8 mouse cellular contexts compared by ENCODE assay signal in genomic region chr5:33018189-33018560, GRCm38 (mm10). TPM values are rescaled to one million over a fixed set of nuclear protein-coding genes. Genes with fewer than 3 reads are reported as not detected.
A peak's percentile ranks its signal among the peaks of the same experiment; 100 is the strongest.
DNase-seq lines count a peak whose midpoint lies in the region; ATAC-seq and TF ChIP-seq lines count a peak whose summit lies in the region.

No protein-coding gene starts in this region.

- H3K27me3 ChIP-seq in liver, adult 2 months (ENCODE audit: control insufficient read depth, insufficient read depth, low read length), result no peaks in the 10 kb centered on the region
- no peaks in the 10 kb centered on the region for H3K27me3 ChIP-seq in embryonic facial prominence, embryonic 13.5 days
- no peaks in the 10 kb centered on the region for H3K27me3 ChIP-seq in limb, embryonic 11.5 days (ENCODE audit: control insufficient read depth, insufficient read depth, low read length)

- ATAC-seq in embryonic facial prominence, embryonic 13.5 days (ENCODE audit: insufficient number of reproducible peaks, insufficient read depth, low FRiP score, low TSS enrichment, low read depth), result no peak; the same call in none of the 2 replicates
- no peak; the same call in 1 of the 2 replicates for ATAC-seq in limb, embryonic 11.5 days (ENCODE audit: insufficient number of reproducible peaks, low FRiP score, low TSS enrichment, low read depth)

- intact Hi-C loops in left cerebral cortex, postnatal 25 days (cut with DNase I), result loop anchor here (1.0 to 5.0 kb wide), 3 partner anchors 12 to 91 kb away; no protein-coding TSS in a partner anchor

- H3K36me3 ChIP-seq in liver, adult 2 months (ENCODE audit: control insufficient read depth, insufficient read depth, low read length), result no peaks in the 10 kb centered on the region
- 0 out of 2 replicates have a peak, but pooled peaks cover 5% of the 10 kb centered on the region for H3K36me3 ChIP-seq in embryonic facial prominence, embryonic 13.5 days
- no peaks in the 10 kb centered on the region for H3K36me3 ChIP-seq in limb, embryonic 11.5 days (ENCODE audit: control insufficient read depth, insufficient read depth, low read length)

- TF ChIP-seq CTCF in liver, adult 2 months (IDR thresholded peaks at IDR 0.05; ENCODE audit: low read depth, low read length), result no peak
- TF ChIP-seq CTCF in olfactory bulb, adult 2 months (IDR thresholded peaks at IDR 0.05; ENCODE audit: insufficient read depth, low read depth, low read length), result no peak

- H3K4me1 ChIP-seq in liver, adult 2 months (ENCODE audit: control insufficient read depth, insufficient read depth, low read length), result 0 out of 2 replicates have a peak, but pooled peaks cover 2% of the 10 kb centered on the region
- peaks cover 17% of the 10 kb centered on the region for H3K4me1 ChIP-seq in embryonic facial prominence, embryonic 13.5 days
- no peaks in the 10 kb centered on the region for H3K4me1 ChIP-seq in limb, embryonic 11.5 days (ENCODE audit: control insufficient read depth, insufficient read depth, low read length)
- H3K4me1 ChIP-seq in olfactory bulb, adult 2 months (ENCODE audit: control insufficient read depth, insufficient read depth, low read length), result peaks cover 13% of the 10 kb centered on the region

- H3K27ac ChIP-seq in liver, adult 2 months (replicated peaks; ENCODE audit: insufficient read depth, low read depth, low read length), result peak overlapping the region; percentile 95
- H3K27ac ChIP-seq in embryonic facial prominence, embryonic 13.5 days, result peak overlapping the region; percentile 99
- peak overlapping the region; percentile 98 for H3K27ac ChIP-seq in limb, embryonic 11.5 days (replicated peaks; ENCODE audit: low read depth, low read length)
- peak overlapping the region; percentile 97 for H3K27ac ChIP-seq in olfactory bulb, adult 2 months (ENCODE audit: insufficient read depth, low read depth, low read length)

- peak overlapping the region; percentile 94 for H3K9ac ChIP-seq in liver, adult 2 months (ENCODE audit: low read depth, low read length)
- H3K9ac ChIP-seq in embryonic facial prominence, embryonic 13.5 days, result peak overlapping the region; percentile 85
- H3K9ac ChIP-seq in limb, embryonic 11.5 days (ENCODE audit: low read length), result peak overlapping the region; percentile 91

- no peaks in the 10 kb centered on the region for H3K9me3 ChIP-seq in embryonic facial prominence, embryonic 13.5 days
- no peaks in the 10 kb centered on the region for H3K9me3 ChIP-seq in limb, embryonic 11.5 days (ENCODE audit: control insufficient read depth, low read length)

- 1% methylated on average over 15 of the region's 15 CpGs for WGBS in liver, adult 2 months
- 4% methylated on average over 15 of the region's 15 CpGs for WGBS in embryonic facial prominence, embryonic 13.5 days
- 6% methylated on average over 15 of the region's 15 CpGs for WGBS in limb, embryonic 11.5 days
- 7% methylated on average over 15 of the region's 15 CpGs for WGBS in olfactory bulb, adult 2 months

- TF ChIP-seq POLR2A in liver, adult 2 months (IDR thresholded peaks at IDR 0.05; ENCODE audit: extremely low read depth, insufficient read depth, low read length), result no peak
- TF ChIP-seq POLR2A in olfactory bulb, adult 2 months (IDR thresholded peaks at IDR 0.05; ENCODE audit: insufficient read depth, low read depth, low read length), result no peak

- peak overlapping the region; percentile 82 for H3K4me2 ChIP-seq in embryonic facial prominence, embryonic 13.5 days
- H3K4me2 ChIP-seq in limb, embryonic 11.5 days (ENCODE audit: low read depth, severe bottlenecking), result peak overlapping the region; percentile 80

- DNase-seq in liver, adult 2 months (ENCODE audit: extremely low read depth, low read depth, low spot score), result peak; percentile 61
- no peak for DNase-seq in liver
- DNase-seq in limb, embryonic 11.5 days (ENCODE audit: low spot score), result no peak
- no peak for DNase-seq in left cerebral cortex, postnatal 25 days (ENCODE audit: low spot score in 2 of 2)
- no peak for DNase-seq in frontal cortex, postnatal 14 days (ENCODE audit: low spot score in 2 of 2)
- DNase-seq in kidney, postnatal 14 days, result no peak

- H3K79me2 ChIP-seq in liver, adult 2 months (ENCODE audit: control insufficient read depth, insufficient read depth, low read length), result no peaks in the 10 kb centered on the region; the same call in 1 of the 2 replicates

- peak overlapping the region; percentile 84 for H3K4me3 ChIP-seq in liver, adult 2 months (ENCODE audit: insufficient read depth, low read depth, low read length)
- H3K4me3 ChIP-seq in embryonic facial prominence, embryonic 13.5 days, result peak overlapping the region; percentile 84
- peak overlapping the region; percentile 54 for H3K4me3 ChIP-seq in limb, embryonic 11.5 days (ENCODE audit: low read depth, low read length)
- peak overlapping the region; percentile 53 for H3K4me3 ChIP-seq in olfactory bulb, adult 2 months (ENCODE audit: insufficient read depth, low read depth, low read length)

RNA-seq across cellular contexts. Expression of gene Ywhah, which starts 0.4 kb away (rescaled TPM):
- total RNA-seq in liver, adult 2 months (2014; rRNA removed), result 23.4 and 26.7 TPM in 2 replicates
- polyA plus RNA-seq in liver, adult 2 months (2012; rRNA removed), result 29.5 and 31.2 TPM in 2 replicates
- polyA plus RNA-seq in embryonic facial prominence, embryonic 13.5 days (2015; fragmentation: Nextera tagmentation; extraction: Ambion mirVana), result 384 and 394 TPM in 2 replicates
- 382 and 389 TPM in 2 replicates for polyA plus RNA-seq in limb, embryonic 11.5 days (2014; fragmentation: Nextera tagmentation; extraction: Ambion mirVana)
- polyA plus RNA-seq in olfactory bulb, adult 2 months (2012; ENCODE audit: insufficient read depth, insufficient read length, low replicate concordance, missing spikeins), result 1,490 TPM in 1 of 2 replicates, not detected in the other
- 1,000 to 10,000 TPM; 1,163 to 1,279 TPM for total RNA-seq in left cerebral cortex, postnatal 25 days (2021)
